Mouse (Mus musculus) stomach, postnatal 0 days (tissue): Measurements from ENCODE around the gene B9d2.

Experiments used
- CTCF ChIP-seq: IDR thresholded peaks from 2 replicates; pipeline ENCODE4 v1.5.1; 2016; ENCODE audit warnings: antibody characterized with exemption, low read depth, mild to moderate bottlenecking, moderate library complexity
- EP300 ChIP-seq: optimal IDR thresholded peaks from 2 replicates; pipeline ENCODE3; 2016; ENCODE audit warnings: antibody characterized with exemption

DNA sequence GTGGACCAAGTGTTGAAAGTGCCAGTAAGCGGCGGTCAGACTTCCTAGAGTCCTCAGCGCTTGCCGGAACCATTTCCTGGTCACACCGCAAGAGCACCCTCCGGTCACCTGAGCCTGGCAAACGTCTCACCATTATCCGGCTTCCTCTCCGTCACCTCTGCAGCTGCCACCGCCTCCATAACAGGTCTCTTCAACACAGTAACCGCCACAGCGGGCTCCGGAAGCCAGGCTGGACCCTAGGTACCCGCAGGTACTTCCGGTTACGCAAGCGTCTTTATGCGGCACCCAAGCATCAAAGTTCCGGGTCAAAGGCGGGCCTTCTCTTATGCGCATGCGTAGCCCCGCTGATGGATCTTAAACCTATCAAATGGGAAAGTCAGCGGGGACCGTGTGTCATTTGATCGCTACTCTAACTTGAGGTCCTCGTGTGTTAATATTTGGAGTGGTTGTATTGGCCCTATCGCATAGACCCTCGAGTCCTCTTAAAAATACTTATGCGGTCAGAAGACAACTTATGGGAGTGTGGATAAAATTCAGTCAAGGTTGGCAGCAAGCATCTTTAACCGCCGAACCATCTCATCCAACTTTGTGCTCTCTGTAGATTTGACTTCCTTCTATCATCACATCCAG, 38.3 kb downstream of the B9d2 start, which contains the start of gene Ccdc97:
- TF ChIP-seq EP300 (no peak), CTCF (no peak)
